Mouse (Mus musculus): ENCODE data around the gene Vmac. TPM values are rescaled to one million over a fixed set of nuclear protein-coding genes. Genes with fewer than 3 reads are reported as not detected.

Gene Vmac
- polyA plus RNA-seq, 1 experiment from 2014 or later: 14.0 TPM

DNA sequence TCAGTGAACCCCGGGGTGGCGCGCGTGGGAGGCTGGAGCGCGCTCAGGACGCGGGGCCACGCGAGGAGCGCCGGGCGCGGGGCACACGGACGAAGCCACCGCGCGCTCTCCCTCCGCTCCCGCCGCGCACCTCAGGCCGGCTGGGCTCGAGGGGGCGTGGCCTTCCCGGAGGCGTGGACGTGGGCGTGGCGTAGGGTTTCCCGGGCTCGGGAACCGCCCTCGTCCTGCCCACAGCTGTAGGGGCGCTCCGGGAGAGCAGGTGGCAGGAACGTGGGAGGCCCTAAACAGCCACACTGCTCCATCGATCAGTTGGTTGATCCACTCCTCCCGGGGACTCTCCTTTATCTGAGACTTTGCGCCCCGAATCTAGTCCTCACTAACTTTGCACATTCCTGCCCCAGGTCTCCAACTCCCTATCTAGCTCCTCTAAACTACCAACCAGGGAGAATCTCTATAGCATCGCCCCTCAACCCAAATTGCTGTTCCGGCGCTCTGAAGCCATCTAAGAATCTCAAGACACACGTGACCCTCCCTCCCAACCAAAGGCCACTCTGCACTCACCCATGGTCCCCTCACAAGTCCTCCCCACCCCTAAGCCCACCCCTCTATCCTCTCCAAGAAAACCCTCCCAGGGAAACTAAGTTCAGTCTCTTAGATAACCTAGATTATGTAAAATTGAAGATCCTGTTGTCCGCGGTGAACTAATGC, 39.7 kb upstream of the Vmac start, which contains the start of gene Nrtn:
Gene Nrtn, minus strand, starts transcription at position 115 of the 708 bp plus-strand sequence.
- H3K9me3 ChIP-seq (replicated peaks): no peaks in the 10 kb centered on the region
- peak; percentile 46 for ATAC-seq
- peak within 1 kb of the TSS; percentile 80 for H3K4me2 ChIP-seq
- under 1% methylated on average over 33 of the region's 48 CpGs for WGBS
- H3K4me1 ChIP-seq: peaks cover 27% of the 10 kb centered on the region
- peak within 1 kb of the TSS; percentile 58 for H3K9ac ChIP-seq
- H3K36me3 ChIP-seq (ENCODE audit: poor library complexity, severe bottlenecking): no peaks in the 10 kb centered on the region
- H3K27me3 ChIP-seq: peaks cover 81% of the 10 kb centered on the region
- no peak within 1 kb of the TSS for H3K27ac ChIP-seq
- peak within 1 kb of the TSS; percentile 41 for H3K4me3 ChIP-seq

DNA sequence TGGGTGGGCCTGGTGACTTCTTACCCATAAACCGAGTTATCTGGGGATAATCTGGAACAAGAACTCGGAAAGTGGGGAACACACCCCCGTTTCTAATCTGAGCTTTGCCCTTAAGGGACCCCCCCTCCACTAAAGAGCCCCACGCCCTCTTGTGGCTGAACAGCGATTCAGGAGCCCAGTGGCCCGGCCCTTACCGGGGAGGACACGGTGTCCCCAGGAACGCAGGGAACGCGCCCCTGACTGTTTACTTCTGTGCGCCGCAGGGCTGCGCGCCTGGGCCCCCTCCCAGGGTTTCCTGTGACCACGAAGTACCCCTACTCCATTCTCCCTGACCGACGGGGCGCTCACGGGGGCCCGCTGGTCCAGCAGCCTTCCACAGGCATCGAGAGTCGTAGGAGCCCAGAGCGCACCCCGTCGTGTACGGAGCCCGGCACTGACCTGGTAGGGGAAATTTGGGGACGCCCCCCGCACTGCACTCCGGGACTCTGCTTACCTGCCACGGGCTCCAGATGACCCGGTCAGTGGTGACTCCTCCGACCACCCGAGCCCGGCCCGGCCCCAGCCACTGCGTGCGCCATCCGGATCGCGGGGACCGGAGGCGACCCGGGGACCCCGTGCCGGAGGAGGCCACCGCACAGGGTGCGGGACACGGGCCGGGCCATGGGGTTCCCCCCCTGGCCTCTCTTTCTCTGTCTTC, 39.0 kb upstream of the Vmac start:
- peaks cover 88% of the 10 kb centered on the region for H3K27me3 ChIP-seq
- no peaks in the 10 kb centered on the region for H3K36me3 ChIP-seq (ENCODE audit: poor library complexity, severe bottlenecking)
- peaks cover 21% of the 10 kb centered on the region for H3K4me1 ChIP-seq
- 1% methylated on average over 51 of the region's 51 CpGs for WGBS
- ATAC-seq: peak; percentile 14
- H3K4me3 ChIP-seq: peak overlapping the region; percentile 41
- H3K9ac ChIP-seq: peak overlapping the region; percentile 58
- H3K4me2 ChIP-seq: peak overlapping the region; percentile 80
- no peak overlapping the region for H3K27ac ChIP-seq
- no peaks in the 10 kb centered on the region for H3K9me3 ChIP-seq (replicated peaks)

DNA sequence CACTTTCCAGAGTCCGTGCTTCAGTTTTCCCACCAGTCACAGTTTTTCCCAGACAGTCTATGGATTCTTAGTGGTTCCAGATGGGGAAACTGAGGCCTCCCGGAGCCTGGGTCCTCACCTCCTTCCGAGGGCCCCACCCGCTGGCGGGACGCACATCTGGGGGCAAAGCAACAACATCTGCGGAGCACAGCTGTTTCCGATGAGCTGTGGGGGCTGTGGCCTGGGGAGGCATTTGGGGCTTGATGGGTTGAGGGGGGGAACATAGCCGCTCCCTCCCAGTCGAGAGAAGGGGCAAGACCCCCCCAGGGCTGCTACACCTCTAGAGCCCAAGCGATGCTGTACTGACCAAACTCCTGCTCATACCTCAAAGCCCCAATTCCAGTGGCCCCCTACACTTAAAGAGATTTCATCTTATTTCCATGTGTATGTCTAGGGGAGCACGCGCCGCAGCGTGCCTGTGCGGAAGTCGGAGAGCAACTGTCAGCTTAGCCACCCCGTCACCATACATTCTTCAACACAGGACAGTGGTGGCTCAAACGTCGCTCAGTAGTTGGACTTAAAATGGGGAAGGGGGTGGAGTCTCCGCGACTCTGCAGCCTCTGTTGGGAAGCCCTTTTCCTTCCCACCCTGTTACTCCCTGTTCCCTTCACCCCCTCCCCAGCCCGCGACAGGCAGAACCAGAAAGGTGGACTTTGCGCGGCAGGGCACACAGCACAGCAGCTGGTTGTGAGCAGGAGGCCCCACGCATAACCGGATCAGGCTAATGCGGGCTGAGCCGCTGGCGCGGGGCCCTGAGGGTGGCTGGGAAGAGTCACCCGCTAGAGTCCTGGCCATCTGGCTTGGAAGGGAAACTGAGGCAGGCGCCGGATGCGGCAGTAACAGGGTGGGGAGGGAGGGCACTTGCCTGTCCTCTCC, 36.7 kb upstream of the Vmac start:
- Histone ChIP-seq H3K27ac (no peak overlapping the region), H3K36me3 (ENCODE audit: poor library complexity, severe bottlenecking) (no peaks in the 10 kb centered on the region), H3K4me1 (peaks cover 18% of the 10 kb centered on the region), H3K4me2 (no peak overlapping the region), H3K9ac (no peak overlapping the region), H3K4me3 (no peak overlapping the region), H3K9me3 (replicated peaks) (no peaks in the 10 kb centered on the region), H3K27me3 (peaks cover 96% of the 10 kb centered on the region)
- ATAC-seq: no peak
- 16% methylated on average over 36 of the region's 36 CpGs for WGBS

DNA sequence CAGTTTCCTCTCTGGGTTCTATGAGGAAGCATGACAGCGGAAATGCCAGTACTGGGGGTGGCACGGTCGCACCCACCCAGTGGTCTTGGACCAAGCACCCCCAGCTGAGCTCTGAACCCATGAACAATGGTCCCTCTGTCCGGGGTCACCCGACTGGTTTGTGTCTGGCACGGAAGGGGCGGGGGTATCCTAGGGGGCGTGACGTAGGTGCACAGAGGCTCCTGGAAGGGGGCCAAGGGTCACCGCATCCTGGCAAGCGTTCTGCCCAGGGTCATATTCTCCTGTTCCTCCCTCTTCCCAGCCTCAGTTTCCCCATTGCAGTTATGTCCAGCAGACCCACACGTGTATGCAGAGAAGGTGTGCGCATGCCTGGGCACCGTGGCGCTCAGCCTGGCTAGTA, 35.6 kb upstream of the Vmac start:
- no peak overlapping the region for H3K4me3 ChIP-seq
- no peak for ATAC-seq
- H3K4me1 ChIP-seq: peaks cover 18% of the 10 kb centered on the region
- 20% methylated on average over 14 of the region's 15 CpGs for WGBS
- no peak overlapping the region; the same call in 1 of the 2 replicates for H3K4me2 ChIP-seq
- no peaks in the 10 kb centered on the region for H3K9me3 ChIP-seq (replicated peaks)
- H3K27ac ChIP-seq: no peak overlapping the region
- peaks cover 92% of the 10 kb centered on the region for H3K27me3 ChIP-seq
- no peak overlapping the region for H3K9ac ChIP-seq
- no peaks in the 10 kb centered on the region for H3K36me3 ChIP-seq (ENCODE audit: poor library complexity, severe bottlenecking)

DNA sequence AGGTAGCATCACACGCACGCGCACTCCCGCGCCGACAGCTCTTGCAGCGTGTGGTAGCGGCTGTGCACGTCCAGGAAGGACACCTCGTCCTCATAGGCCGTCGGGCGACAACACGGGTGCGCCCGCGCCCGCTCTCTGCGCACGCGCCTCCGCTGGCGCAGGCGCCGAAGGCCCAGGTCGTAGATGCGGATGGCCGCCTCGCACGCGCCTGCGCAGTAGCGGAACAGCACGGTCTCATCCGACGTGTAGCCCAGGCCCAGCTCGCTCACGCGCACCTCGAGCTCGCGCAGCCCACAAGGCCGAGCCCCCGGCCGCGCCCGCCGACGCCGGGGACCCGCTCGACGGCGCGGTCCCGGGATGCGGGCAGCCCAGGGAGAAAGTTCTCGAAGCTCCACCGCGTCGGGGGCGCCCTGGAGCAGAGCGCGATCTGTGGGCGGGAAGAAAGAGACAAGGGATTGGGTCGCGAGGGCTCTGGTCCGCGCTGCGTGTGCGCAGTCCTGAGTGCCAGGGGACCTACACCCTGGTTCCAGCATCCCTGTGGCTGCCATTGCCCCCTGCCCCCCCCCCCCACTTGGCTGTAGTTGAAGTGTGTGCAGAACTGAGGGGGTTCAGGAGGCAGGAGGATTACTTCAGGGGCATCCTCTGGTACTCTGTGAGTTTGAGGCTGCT, 33.7 kb upstream of the Vmac start:
- peak overlapping the region; percentile 27 for H3K4me3 ChIP-seq
- 27% methylated on average over 70 of the region's 71 CpGs for WGBS
- ATAC-seq: peak; percentile 82
- peak overlapping the region; percentile 52 for H3K4me2 ChIP-seq
- no peaks in the 10 kb centered on the region for H3K9me3 ChIP-seq (replicated peaks)
- no peak overlapping the region for H3K27ac ChIP-seq
- H3K9ac ChIP-seq: peak overlapping the region; percentile 7; the same call in 1 of the 2 replicates
- peaks cover 75% of the 10 kb centered on the region for H3K27me3 ChIP-seq
- no peaks in the 10 kb centered on the region for H3K4me1 ChIP-seq
- no peaks in the 10 kb centered on the region for H3K36me3 ChIP-seq (ENCODE audit: poor library complexity, severe bottlenecking)

DNA sequence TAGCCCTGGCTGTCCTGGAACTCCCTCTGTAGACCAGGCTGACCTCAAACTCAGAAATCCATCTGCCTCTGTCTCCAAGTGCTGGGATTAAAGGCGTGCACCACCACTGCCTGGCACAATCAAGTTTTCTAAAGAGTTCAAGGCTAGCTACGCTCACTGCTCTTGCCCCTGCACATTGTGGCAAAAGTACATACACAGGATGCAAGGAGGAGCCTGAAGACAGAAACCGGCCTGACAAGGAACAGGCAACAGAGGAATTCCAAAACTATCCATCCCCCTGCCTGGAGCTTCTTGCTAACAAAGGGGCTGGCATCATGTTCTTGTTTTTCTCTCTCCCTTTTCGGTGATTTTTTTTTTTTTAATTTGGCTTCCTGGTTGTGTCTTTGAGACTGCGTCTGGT, 26.4 kb upstream of the Vmac start:
- H3K27ac ChIP-seq: no peak overlapping the region
- WGBS: 60% methylated on average over 5 of the region's 5 CpGs
- H3K4me3 ChIP-seq: no peak overlapping the region
- H3K36me3 ChIP-seq (ENCODE audit: poor library complexity, severe bottlenecking): no peaks in the 10 kb centered on the region
- H3K4me2 ChIP-seq: no peak overlapping the region
- H3K9ac ChIP-seq: no peak overlapping the region
- no peaks in the 10 kb centered on the region for H3K4me1 ChIP-seq
- no peaks in the 10 kb centered on the region for H3K9me3 ChIP-seq (replicated peaks)
- no peak for ATAC-seq
- peaks cover 6% of the 10 kb centered on the region; the same call in 1 of the 2 replicates for H3K27me3 ChIP-seq

DNA sequence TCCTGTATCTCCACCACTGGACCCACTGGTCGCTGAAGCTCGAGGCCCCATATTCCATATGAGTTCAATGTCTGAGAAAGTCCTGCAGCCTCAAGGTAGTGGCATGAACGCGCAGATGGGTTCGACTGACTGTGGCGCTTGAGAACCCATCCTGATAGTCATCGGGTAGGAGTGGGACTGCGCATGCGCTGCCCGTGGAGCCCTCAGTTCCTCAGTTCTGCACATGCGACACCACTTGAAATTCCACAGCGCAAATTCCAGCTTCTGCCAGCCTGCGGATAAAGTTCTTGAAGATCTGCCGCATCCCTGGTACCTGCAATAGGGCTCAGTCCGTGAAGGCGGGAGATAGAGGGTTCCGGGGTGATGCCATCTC, 23.0 kb upstream of the Vmac start:
- no peak for ATAC-seq
- Histone ChIP-seq H3K36me3 (ENCODE audit: poor library complexity, severe bottlenecking) (no peaks in the 10 kb centered on the region), H3K9me3 (replicated peaks) (no peaks in the 10 kb centered on the region), H3K4me3 (no peak overlapping the region), H3K27me3 (0 out of 2 replicates have a peak, but pooled peaks cover 5% of the 10 kb centered on the region), H3K27ac (no peak overlapping the region), H3K4me2 (no peak overlapping the region), H3K9ac (no peak overlapping the region), H3K4me1 (no peaks in the 10 kb centered on the region)
- WGBS: 78% methylated on average over 17 of the region's 17 CpGs

DNA sequence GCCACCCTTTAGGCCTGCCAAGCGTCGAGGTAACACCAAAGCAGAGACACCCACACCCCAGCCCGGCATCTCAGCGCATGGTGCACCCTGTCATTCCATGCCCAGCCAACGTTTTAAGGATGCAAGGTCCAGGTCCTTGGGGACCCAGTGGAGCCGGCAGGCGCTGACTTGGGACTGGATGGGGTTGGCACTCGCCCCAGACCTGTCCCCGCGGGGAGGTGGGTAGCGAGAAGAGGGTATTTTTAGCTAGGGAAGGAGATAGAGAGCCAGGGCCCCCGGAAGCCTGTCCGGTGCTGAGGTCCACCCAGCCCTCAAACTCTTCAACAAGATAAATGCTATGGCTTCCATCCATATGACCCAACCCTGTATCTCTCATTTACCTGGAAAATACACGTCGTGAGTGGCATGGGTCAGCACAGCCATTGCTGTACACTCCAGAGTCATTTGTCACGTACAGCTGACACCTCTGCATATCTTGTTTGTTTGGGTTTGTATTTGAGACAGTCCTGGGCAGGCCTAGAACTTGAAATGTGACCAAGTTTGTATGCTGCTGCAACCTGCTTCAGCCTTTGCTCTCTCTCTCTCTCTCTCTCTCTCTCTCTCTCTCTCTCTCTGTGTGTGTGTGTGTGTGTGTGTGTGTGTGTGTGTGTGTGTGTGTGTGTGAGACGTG, 22.4 kb upstream of the Vmac start:
- ATAC-seq: no peak

DNA sequence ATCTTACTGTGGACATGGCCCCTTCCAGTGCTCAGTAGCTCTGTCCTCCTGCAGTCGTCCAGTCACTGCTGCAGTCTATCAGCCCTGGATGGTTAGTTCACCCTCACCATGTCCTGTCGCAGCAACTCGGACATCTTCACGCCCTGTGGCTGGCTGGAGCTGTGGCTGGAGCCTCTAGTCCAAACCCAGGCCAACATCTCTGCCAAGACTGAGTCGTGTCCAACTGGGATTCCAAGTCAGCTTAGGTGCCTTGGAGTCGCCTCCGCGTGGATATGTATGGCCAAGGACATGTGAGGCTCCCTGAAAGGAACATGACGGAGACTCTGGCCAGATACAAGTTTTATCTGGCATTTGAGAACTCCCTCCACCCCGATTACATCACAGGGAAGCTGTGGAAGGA, 20.4 kb upstream of the Vmac start:
- WGBS: 86% methylated on average over 10 of the region's 10 CpGs
- no peak for ATAC-seq
- H3K27ac ChIP-seq: no peak overlapping the region
- no peak overlapping the region for H3K4me3 ChIP-seq
- H3K4me2 ChIP-seq: no peak overlapping the region
- 0 out of 2 replicates have a peak, but pooled peaks cover 5% of the 10 kb centered on the region for H3K27me3 ChIP-seq
- no peaks in the 10 kb centered on the region for H3K9me3 ChIP-seq (replicated peaks)
- H3K4me1 ChIP-seq: no peaks in the 10 kb centered on the region
- no peaks in the 10 kb centered on the region for H3K36me3 ChIP-seq (ENCODE audit: poor library complexity, severe bottlenecking)
- no peak overlapping the region for H3K9ac ChIP-seq

More for the DNA sequence above, 22.4 kb upstream of the Vmac start:
- Histone ChIP-seq H3K36me3 (ENCODE audit: poor library complexity, severe bottlenecking) (no peaks in the 10 kb centered on the region), H3K27ac (no peak overlapping the region), H3K4me2 (no peak overlapping the region), H3K4me1 (no peaks in the 10 kb centered on the region), H3K4me3 (no peak overlapping the region), H3K27me3 (0 out of 2 replicates have a peak, but pooled peaks cover 5% of the 10 kb centered on the region), H3K9ac (no peak overlapping the region), H3K9me3 (replicated peaks) (no peaks in the 10 kb centered on the region)
- 82% methylated on average over 17 of the region's 17 CpGs for WGBS

DNA sequence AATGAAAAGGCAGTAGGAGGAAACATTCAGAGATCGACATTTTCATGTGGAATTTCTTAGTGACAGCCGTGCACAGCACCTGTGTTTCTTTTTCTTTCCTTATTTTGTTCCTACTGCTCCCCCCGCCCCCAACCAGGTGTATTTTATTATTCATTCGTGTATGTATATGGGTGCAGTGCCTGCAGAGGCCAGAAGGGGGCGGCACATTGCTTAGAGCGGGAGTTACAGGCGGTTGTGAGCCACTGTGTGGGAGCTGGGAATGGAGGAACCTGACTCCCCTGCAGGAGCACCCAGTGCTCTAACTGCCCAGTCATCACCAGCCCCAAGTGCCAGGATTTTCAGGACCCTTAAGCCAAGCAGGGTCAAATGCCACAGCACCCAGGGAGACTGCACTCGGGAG, 18.7 kb upstream of the Vmac start:
- H3K27ac ChIP-seq: no peak overlapping the region
- no peak for ATAC-seq
- H3K4me3 ChIP-seq: no peak overlapping the region
- H3K4me1 ChIP-seq: no peaks in the 10 kb centered on the region
- 43% methylated on average over 8 of the region's 8 CpGs for WGBS
- no peak overlapping the region for H3K9ac ChIP-seq
- 0 out of 2 replicates have a peak, but pooled peaks cover 5% of the 10 kb centered on the region for H3K27me3 ChIP-seq
- H3K36me3 ChIP-seq (ENCODE audit: poor library complexity, severe bottlenecking): no peaks in the 10 kb centered on the region
- H3K4me2 ChIP-seq: no peak overlapping the region
- no peaks in the 10 kb centered on the region for H3K9me3 ChIP-seq (replicated peaks)

DNA sequence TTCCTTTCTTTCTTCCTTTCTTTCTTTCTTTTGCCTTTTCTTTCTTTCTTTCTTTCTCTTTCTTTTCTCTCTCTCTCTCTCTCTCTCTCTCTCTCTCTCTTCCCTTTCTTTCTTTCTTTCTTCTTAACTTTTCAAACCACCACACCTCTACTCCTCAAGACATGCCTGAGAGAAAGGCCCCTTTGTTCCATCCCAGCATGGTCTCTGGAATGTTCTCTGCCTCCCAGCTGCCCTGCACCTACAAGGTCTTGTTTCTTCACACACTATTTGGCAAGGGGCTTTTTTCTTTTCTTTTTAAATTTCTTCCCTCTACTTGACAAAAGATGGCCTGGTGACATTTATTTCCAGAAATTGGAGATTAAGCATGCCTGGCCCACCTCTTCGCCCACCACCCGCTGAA, 11.8 kb upstream of the Vmac start:
- no peaks in the 10 kb centered on the region for H3K27me3 ChIP-seq
- H3K4me2 ChIP-seq: no peak overlapping the region
- 0 out of 2 replicates have a peak, but pooled peaks cover 3% of the 10 kb centered on the region for H3K9me3 ChIP-seq (replicated peaks)
- H3K4me3 ChIP-seq: no peak overlapping the region
- no peak overlapping the region for H3K9ac ChIP-seq
- H3K36me3 ChIP-seq (ENCODE audit: poor library complexity, severe bottlenecking): peaks cover 7% of the 10 kb centered on the region; the same call in 1 of the 2 replicates
- no peak overlapping the region for H3K27ac ChIP-seq
- no peak for ATAC-seq
- WGBS: 22% methylated on average over 2 of the region's 2 CpGs
- peaks cover 29% of the 10 kb centered on the region for H3K4me1 ChIP-seq

Measured in forebrain, embryonic 13.5 days (tissue).